Mouse (Mus musculus) left cerebral cortex, postnatal 36 days (tissue): ENCODE measurements around the gene Tmprss9. TPM values are rescaled to one million over a fixed set of nuclear protein-coding genes. Genes with fewer than 3 reads are reported as not detected.

Source experiments
- DNase-seq, 2 experiments: peaks; one replicate each; pipeline ENCODE4 v3.0.0; 2021 to 2022; ENCODE audit warnings: low spot score in 2 of 2, mixed read lengths in 1 of 2
- intact Hi-C: fragments of 180-260 bp; cut with DNase I; formaldehyde crosslinking; loops from one replicate; pipeline ENCODE4 v1.15.1; 2025
- total RNA-seq, 2 experiments: library from RNA; stranded (reverse); gene quantifications; 2 replicates each; pipeline ENCODE4 v1.2.3; 2021

The Tmprss9 gene
- total RNA-seq, 2 experiments from 2014 or later = 0.32 TPM; not detected in 1

- DNase-seq = no peak
- intact Hi-C loops = no loop called here
Observed at GRCm38 (mm10) chr10:80876028-80876427, 4.4 kb downstream of the Tmprss9 start.

GRCm38 (mm10) chr10:80876594-80876993 is 4.9 kb downstream of the Tmprss9 start:
- intact Hi-C loops = no loop called here
- DNase-seq = no peak

DNA sequence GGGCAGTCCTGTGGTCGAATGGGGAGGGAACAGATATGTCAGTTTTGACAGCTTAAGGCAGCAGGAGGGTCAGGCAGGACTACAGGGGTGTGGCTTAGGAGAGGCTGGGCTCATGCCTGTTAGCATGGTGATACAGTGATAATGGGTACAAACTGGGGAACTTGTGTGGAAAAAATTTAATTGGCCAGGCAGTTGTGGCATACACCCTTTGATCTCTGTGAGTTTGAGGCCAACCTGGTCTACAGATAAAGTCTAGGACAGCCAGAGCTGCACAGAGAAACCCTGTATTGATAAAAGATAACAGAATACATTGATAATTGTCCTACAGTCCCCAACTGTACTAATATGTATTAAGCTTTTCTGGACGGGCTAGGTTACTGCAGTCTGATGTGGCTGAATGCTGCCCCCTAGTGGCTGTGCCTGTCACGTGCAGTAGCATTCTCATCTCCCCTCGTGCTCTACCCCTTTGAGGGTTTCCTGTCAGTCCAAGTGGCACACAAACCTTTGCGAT is 8.5 kb downstream of the Tmprss9 start:
- intact Hi-C loops = loop anchor here (2.0 kb wide), 1 partner anchor 133 kb away; no protein-coding TSS in a partner anchor
- DNase-seq = peak in 1 of 2 experiments; percentile 53

DNA sequence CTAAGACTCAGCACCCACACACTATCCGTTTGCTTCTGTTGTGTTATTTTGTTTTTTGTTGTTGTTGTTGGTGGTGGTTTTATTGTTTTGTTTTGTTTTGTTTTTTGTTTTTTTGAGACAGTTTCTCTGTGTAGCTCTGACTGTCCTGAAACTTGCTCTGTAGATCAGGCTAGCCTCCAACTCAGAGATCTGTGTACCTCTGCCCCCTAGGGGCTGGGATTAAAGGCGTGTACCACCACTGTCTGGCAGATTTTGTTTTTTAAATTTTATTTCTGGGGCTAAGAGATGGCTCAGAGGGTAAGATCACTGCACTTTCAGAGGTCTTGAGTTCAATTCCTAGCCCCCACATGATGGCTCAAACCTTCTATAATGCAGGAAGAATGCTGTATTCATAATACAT is 9.3 kb downstream of the Tmprss9 start:
- DNase-seq = no peak
- intact Hi-C loops = loop anchor here (2.0 kb wide), 1 partner anchor 134 kb away; no protein-coding TSS in a partner anchor

GRCm38 (mm10) chr10:80881301-80881700 is 9.7 kb downstream of the Tmprss9 start:
- DNase-seq = peak; percentile 45 to 51
- intact Hi-C loops = loop anchor here (2.0 kb wide), 1 partner anchor 134 kb away; no protein-coding TSS in a partner anchor

GRCm38 (mm10) chr10:80887181-80887580 is 15.5 kb downstream of the Tmprss9 start:
- intact Hi-C loops = no loop called here
- DNase-seq = no peak

- no peak for DNase-seq
- intact Hi-C loops = no loop called here
Observed at GRCm38 (mm10) chr10:80895100-80895499, 23.5 kb downstream of the Tmprss9 start.

DNA sequence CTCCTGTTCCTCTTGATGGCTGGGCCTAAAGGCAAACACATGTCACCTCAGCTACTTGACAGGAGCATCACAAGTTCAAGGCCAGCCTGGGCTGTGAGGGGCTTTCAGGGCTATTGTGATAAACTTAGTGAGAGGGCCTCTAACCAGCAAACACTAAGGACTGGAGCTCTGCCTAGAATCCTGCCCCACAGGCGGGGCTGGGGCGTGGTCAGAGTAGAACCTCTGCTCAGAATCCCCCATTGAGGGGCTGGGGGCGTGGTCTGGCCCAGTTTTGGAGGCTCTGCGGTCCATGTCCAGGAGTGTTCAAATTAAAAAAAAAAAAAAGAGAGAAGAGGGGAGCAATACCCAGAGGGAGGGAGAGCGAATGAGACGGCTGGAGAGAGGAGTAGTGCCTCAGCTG is 24.0 kb downstream of the Tmprss9 start:
- intact Hi-C loops = no loop called here
- DNase-seq = no peak

- intact Hi-C loops = no loop called here
- DNase-seq = no peak
Observed at GRCm38 (mm10) chr10:80896581-80897485, 25.2 kb downstream of the Tmprss9 start.

DNA sequence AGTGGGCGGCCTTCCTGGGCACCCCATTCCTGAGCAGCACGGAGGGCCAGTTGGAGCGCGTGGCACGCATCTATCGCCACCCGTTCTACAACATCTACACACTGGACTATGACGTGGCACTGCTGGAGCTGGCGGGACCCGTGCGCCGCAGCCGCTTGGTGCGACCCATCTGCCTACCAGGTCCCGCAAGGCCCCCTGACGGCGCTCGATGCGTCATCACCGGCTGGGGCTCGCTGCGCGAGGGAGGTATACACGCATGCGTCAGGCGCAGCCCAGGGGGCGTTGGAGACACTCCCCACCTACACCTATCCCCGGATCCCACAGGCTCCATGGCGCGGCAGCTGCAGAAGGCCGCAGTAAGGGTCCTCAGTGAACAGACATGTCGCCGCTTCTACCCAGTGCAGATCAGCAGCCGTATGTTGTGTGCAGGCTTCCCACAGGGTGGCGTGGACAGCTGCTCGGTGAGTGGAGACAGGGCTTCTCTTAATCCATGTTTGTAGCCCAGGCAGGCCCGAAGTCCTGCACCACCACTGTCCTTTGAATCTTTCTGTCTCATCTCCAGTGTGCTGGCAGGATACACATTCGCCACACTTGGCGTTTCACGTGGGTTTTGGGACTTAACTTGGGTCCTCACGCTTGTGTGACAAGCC is 26.3 kb downstream of the Tmprss9 start:
- intact Hi-C loops = no loop called here

GRCm38 (mm10) chr10:80899074-80899473 is 27.4 kb downstream of the Tmprss9 start:
- no peak for DNase-seq
- intact Hi-C loops = no loop called here

More for the DNA sequence above, 26.3 kb downstream of the Tmprss9 start:
- DNase-seq = peak; percentile 67 to 77

- DNase-seq = no peak
- intact Hi-C loops = no loop called here
Observed at GRCm38 (mm10) chr10:80899591-80900317, 28.1 kb downstream of the Tmprss9 start.

DNA sequence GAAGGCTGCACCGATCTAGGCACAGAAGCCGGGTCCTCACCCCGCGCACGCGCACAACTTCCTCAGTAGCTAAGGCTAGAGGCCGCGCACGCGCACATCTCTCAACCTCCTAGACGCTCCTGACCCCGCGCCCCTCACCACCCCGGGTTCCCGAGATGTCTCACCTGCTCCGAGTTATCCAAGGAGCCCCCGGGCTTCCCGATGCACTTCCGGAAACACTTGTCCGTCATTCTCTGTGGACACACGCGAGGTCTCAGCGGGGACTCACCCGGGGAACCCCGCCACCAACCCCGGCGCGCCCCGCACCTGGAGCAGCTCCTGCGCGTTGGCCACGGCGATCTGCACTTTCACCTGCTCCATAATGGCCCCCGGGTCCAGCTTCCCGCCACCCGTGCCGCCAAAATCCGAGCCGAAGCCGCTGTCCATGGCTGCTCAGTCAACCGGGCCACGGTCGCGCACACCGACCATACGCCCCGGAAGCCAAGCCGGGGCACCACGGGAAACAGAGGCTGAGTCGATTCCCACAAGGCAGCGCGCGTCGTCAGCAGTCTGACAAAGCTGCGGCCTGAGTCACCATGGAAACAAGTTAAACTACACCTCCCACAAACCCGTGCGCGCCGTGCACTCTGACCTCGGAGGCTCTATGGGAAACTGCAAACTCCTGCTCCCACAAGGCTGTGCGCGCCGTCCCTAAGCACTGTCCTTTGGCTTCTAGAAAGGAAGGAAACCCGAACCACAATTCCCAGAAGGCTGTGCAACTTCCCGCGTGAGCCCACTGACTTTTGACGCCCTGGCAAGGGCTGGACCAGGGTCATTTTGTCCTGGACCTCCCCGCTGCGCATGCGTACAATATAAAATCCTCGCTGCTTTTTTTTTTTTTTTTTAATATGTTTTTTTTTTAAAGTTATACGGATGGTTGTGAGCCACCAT is 28.9 kb downstream of the Tmprss9 start, which contains the start of gene Timm13:
TSS of gene Timm13 (minus strand) at position 652 of the 930 bp plus-strand sequence.
- intact Hi-C loops = no loop called here

GRCm38 (mm10) chr10:80901409-80902272 is 30.0 kb downstream of the Tmprss9 start:
- no peak for DNase-seq
- intact Hi-C loops = no loop called here

More for the DNA sequence above, 28.9 kb downstream of the Tmprss9 start, which contains the start of gene Timm13:
- DNase-seq = peak; percentile 99

GRCm38 (mm10) chr10:80902273-80902940 is 30.8 kb downstream of the Tmprss9 start:
- intact Hi-C loops = no loop called here
- no peak for DNase-seq

GRCm38 (mm10) chr10:80903282-80903681 is 31.6 kb downstream of the Tmprss9 start:
- DNase-seq = no peak
- intact Hi-C loops = no loop called here
